Mouse (Mus musculus) forelimb bud, embryonic 11.5 days (tissue): Measurements from ENCODE around the gene Tmem45a.
A peak's percentile ranks its signal among the peaks of the same experiment; 100 is the strongest.

ENCODE experiments used
- DNase-seq: peaks from one replicate; pipeline ENCODE4 v3.0.0-alpha.2; 2012; ENCODE audit warnings: low read depth, low spot score

Tmem45a gene

GRCm38 (mm10) chr16:56798873-56799272, 87.1 kb downstream of the Tmem45a start:
- no peak for DNase-seq

GRCm38 (mm10) chr16:56795481-56796139, 90.4 kb downstream of the Tmem45a start, which contains the start of gene Adgrg7:
Adgrg7 (minus strand) TSS chr16:56795855.
- no peak for DNase-seq

- no peak for DNase-seq
Observed at GRCm38 (mm10) chr16:56794383-56795144, 91.4 kb downstream of the Tmem45a start.

- DNase-seq, result no peak
Observed at GRCm38 (mm10) chr16:56793778-56794177, 92.2 kb downstream of the Tmem45a start.

GRCm38 (mm10) chr16:56785943-56786342, 100.0 kb downstream of the Tmem45a start:
- DNase-seq, result no peak

GRCm38 (mm10) chr16:56771163-56772105, 114.5 kb downstream of the Tmem45a start:
- DNase-seq, result peak; percentile 70
